Mouse (Mus musculus) gastrocnemius, postnatal 25 days (tissue): Measurements from ENCODE around the gene Ush1c. TPM values are rescaled to one million over a fixed set of nuclear protein-coding genes. Genes with fewer than 3 reads are reported as not detected.

Experiments used
- DNase-seq: peaks from one replicate; pipeline ENCODE4 v3.0.0; 2022
- long read RNA-seq, 2 experiments: library from polyadenylated mRNA; stranded (forward); transcript quantifications; one replicate each; pipeline ENCODE4 v2.0.0; 2021
- total RNA-seq, 2 experiments: library from RNA; stranded (reverse); gene quantifications; 1 replicate in 1 of 2; 2 replicates in 1 of 2; pipeline ENCODE4 v1.2.3; 2021

The Ush1c gene
- total RNA-seq: 1 to 10 TPM; 3.9 to 5.3 TPM
- long read RNA-seq, experiment 1, partial matches to known transcripts: 1 of 4 reads
- long read RNA-seq, experiment 1, other reads (novel, unspliced or antisense): 2 of 4 reads
- long read RNA-seq, experiment 2, partial matches to known transcripts: 1 of 6 reads
- long read RNA-seq, experiment 2, other reads (novel, unspliced or antisense): 5 of 6 reads

- DNase-seq: no peak
These were observed at the start of gene Ush1c for GRCm38 (mm10) chr7:46238346-46238745. Ush1c (minus strand) TSS chr7:46238503.

- DNase-seq: no peak
These were observed 48.7 kb upstream of the Ush1c start for GRCm38 (mm10) chr7:46287051-46287450.

GRCm38 (mm10) chr7:46286391-46286790 is 48.1 kb upstream of the Ush1c start:
- no peak for DNase-seq

GRCm38 (mm10) chr7:46285161-46285839 is 47.0 kb upstream of the Ush1c start:
- no peak for DNase-seq

- DNase-seq: no peak
These were observed 45.4 kb upstream of the Ush1c start for GRCm38 (mm10) chr7:46283681-46284080.

- no peak for DNase-seq
These were observed 44.0 kb upstream of the Ush1c start for GRCm38 (mm10) chr7:46282276-46282675.

- DNase-seq: no peak
These were observed 42.6 kb upstream of the Ush1c start for GRCm38 (mm10) chr7:46280896-46281295.

- DNase-seq: no peak
These were observed 41.6 kb upstream of the Ush1c start for GRCm38 (mm10) chr7:46279946-46280345.

- DNase-seq: no peak
These were observed 37.9 kb upstream of the Ush1c start for GRCm38 (mm10) chr7:46276156-46276555.

GRCm38 (mm10) chr7:46251841-46252240 is 13.5 kb upstream of the Ush1c start:
- DNase-seq: no peak

- no peak for DNase-seq
These were observed 9.3 kb upstream of the Ush1c start for GRCm38 (mm10) chr7:46247606-46248005.

- DNase-seq: no peak
These were observed 8.6 kb upstream of the Ush1c start for GRCm38 (mm10) chr7:46246876-46247275.

GRCm38 (mm10) chr7:46240696-46241095 is 2.4 kb upstream of the Ush1c start, which contains the start of gene Otog:
Otog (plus strand) TSS chr7:46240987.
- no peak for DNase-seq

GRCm38 (mm10) chr7:46240091-46240490 is 1.8 kb upstream of the Ush1c start:
- DNase-seq: no peak

- DNase-seq: no peak
These were observed 1.1 kb downstream of the Ush1c start for GRCm38 (mm10) chr7:46237192-46237591.

- no peak for DNase-seq
These were observed 1.9 kb downstream of the Ush1c start for GRCm38 (mm10) chr7:46236363-46236762.

- no peak for DNase-seq
These were observed 2.4 kb downstream of the Ush1c start for GRCm38 (mm10) chr7:46235948-46236347.

- DNase-seq: peak; percentile 48
These were observed 11.4 kb downstream of the Ush1c start for GRCm38 (mm10) chr7:46226936-46227335.

- DNase-seq: no peak
These were observed 12.1 kb downstream of the Ush1c start for GRCm38 (mm10) chr7:46226253-46226652.

GRCm38 (mm10) chr7:46220591-46221129 is 17.6 kb downstream of the Ush1c start:
- no peak for DNase-seq

- DNase-seq: no peak
These were observed 19.9 kb downstream of the Ush1c start for GRCm38 (mm10) chr7:46218415-46218814.

- DNase-seq: no peak
These were observed 21.8 kb downstream of the Ush1c start for GRCm38 (mm10) chr7:46216481-46216880.

- DNase-seq: no peak
These were observed 28.0 kb downstream of the Ush1c start for GRCm38 (mm10) chr7:46210276-46210675.

- no peak for DNase-seq
These were observed 30.2 kb downstream of the Ush1c start for GRCm38 (mm10) chr7:46208131-46208530.
